Mouse (Mus musculus) left cerebral cortex, adult 18-20 months (tissue): ENCODE measurements at regions not wholly inside any gene's neighbourhood (a gene's known extent, or its start where the extent isn't known, plus 50 kb on each side); places are given as distances from the start of the nearest gene placed in this dataset.
A peak's percentile ranks its signal among the peaks of the same experiment; 100 is the strongest.
"Not testable (repeated sequence)": the region's sequence is repeated elsewhere in the genome, so short reads cannot be mapped to it uniquely, and the experiment has no call there.

Experiments used
- DNase-seq, 2 experiments: peaks; one replicate each; pipeline ENCODE4 v3.0.0; 2021 to 2022; ENCODE audit warnings: low spot score in 2 of 2, mixed read lengths in 1 of 2

DNA sequence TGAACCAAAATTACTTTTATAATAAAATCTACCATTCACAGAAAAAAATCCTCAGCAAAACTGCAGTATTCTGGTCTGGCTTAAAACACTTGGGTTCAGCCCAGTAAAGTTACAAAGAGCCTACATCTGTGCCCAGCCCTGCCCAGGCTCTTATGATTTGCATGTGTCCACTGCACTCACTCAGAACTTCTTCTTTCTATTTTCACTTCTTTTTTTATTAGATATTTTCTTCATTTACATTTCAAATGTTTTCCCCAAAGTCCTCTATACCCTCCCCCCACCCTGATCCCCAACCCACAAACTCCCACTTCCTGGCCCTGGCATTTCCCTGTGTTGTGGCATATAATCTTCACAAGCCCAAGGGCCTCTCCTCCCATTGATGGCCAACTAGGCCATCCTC lies 1442.4 kb upstream of the Tacstd2 start:
- DNase-seq, result no peak

DNA sequence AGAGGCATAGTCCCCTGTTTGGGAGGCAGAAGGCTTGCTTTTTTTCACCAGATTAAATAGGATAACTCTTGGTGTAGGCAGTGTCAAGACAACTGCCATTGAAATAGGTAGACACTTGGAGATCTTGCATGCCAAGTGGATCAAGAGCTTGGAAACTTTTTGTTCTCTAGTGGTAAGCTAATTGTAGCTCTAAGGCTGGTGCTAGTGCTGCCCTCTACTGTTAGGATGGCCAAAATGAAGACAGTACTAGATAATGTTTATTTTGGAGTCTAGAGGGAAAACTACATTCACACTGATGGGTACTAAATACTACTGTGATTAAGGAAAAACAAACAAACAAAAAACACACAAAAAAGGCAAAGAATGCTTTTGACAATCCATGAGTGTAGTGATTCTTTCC lies 1428.4 kb upstream of the Tacstd2 start:
- no peak for DNase-seq

DNA sequence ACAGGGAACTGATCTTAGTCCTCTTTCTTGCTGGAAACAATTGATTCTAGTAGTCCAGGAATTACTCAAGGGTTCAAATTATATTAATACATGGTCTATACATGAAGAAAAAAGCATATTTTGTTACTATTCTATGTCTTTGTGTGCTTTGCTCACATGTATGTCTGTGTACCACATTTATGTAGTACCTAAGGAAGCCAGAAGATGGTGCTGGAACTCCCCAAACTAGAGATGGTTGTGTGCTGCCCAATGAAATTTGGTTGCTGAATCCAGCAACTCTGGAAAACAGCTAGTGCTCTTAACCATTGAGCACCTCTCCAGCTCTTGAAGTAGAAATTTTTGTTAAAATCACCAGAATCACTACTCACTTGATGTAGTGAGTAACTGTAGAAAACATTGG lies 1402.5 kb upstream of the Tacstd2 start:
- peak in 1 of 2 experiments; percentile 3 for DNase-seq

DNA sequence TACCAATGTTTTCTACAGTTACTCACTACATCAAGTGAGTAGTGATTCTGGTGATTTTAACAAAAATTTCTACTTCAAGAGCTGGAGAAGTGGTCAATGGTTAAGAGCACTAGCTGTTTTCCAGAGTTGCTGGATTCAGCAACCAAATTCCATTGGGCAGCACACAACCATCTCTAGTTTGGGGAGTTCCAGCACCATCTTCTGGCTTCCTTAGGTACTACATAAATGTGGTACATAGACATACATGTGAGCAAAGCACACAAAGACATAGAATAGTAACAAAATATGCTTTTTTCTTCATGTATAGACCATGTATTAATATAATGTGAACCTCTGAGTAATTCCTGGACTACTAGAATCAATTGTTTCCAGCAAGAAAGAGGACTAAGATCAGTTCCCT lies 1396.3 kb upstream of the Tacstd2 start:
- not testable (repeated sequence) for DNase-seq

DNA sequence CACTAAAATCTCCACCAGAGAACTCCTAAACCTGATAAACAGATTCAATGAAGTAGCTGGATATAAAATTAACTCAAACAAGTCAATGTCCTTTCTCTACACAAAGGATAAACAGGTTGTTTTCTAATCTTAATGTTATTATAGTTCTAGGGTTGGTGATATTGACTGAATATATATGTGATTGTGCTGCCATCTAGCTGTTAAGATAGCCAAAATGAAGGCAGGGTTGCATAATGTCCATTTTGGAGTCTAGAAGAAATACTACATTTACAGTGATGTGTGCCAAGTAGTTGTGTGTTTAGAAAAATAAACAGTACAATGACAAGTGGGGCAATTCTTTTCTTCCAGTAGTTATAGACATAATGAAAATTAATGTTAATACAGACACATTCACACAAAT lies 1379.9 kb upstream of the Tacstd2 start:
- no peak for DNase-seq

DNA sequence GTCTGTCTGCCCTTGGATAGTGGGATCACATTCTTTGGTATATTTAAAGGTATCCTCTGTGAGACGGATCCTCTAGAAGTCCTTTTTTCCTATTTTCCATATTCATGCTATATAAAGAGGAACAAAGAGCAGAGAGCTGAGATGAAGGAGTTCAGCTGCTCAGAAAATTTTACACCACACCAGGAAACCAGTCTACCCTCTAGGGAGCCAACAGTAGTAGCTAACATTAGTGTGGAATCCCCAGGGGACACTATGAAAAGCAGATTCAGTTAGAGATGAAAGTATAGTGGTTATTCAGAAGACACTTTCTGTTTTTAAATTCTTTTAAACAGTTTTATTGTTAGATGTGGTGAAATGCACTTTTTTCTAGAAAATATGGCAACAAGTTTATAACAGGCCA lies 1348.5 kb upstream of the Tacstd2 start:
- no peak for DNase-seq

DNA sequence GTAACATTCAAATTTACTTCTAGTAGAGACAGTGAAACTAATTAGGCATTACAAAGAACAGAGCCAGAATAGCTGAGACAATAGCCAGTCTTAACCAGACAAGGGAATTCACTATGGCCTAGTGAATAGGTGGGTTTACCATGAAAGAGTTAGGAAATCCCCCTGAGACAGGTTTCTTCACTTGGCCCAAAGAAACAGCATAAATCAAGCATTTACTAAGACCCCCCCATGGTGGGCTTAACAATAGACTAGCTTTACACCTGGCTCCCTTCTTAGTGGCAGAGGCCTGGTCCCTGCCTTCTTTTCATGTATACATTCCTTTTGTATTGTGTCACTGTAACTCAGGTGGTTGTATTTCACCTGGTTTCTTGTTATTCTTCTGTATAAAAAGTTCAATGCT lies 1317.2 kb upstream of the Tacstd2 start:
- DNase-seq, result not testable (repeated sequence)

DNA sequence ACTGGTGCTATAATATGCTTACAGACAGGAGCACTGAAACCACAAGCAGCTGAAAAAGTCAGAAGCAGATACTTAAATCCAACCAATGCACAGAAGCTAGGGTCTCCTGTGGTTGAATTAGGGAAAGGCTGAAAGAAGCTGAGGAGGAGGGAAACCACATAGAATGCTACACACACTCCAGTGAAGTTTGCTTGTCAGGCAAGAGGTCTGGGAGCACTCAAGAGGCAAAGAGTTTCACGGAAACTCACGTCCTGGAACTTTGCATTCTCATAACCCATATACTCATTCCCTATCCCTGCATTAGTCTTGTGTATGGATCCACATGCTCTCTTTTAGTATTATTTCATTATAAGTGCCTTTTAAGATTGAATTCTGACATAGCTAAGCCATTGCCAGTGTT lies 1316.7 kb upstream of the Tacstd2 start:
- no peak for DNase-seq

DNA sequence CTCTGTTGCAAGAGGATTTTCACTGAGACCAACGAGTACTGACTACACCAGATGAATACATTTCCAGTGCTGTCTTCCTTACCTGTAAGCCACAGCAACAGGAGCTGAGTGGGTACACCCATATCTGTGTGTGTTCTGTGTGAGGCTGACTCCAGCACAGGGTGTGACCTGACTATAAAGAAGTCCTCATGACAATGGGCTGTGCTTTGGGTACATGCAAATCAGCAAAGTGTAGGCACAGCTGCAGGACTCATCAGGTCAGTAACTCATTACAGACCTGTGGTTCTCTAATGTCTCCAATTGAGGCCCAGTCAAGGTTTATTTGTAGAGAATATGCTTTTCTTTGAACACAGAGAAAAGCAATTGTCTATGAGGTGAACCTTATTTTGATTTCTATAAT lies 1299.6 kb upstream of the Tacstd2 start:
- DNase-seq, result no peak

DNA sequence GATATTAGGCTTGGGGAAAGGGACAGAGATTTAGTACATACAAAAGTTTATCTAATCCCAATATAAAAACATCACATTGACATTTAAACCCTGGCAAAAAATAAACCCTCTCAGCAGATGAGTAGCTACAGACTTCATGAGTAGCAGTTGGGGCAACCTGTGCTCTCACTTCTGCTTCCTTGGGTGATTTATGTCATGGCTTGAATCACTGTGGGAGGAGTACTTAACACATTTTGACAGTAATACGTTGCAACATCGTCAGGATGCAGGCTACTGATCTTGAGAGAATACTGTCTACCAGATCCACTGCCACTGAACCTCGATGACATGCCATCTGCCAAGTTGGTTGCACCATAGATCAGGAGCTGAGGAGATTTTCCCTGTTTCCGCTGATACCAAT lies 1299.0 kb upstream of the Tacstd2 start:
- DNase-seq, result no peak

DNA sequence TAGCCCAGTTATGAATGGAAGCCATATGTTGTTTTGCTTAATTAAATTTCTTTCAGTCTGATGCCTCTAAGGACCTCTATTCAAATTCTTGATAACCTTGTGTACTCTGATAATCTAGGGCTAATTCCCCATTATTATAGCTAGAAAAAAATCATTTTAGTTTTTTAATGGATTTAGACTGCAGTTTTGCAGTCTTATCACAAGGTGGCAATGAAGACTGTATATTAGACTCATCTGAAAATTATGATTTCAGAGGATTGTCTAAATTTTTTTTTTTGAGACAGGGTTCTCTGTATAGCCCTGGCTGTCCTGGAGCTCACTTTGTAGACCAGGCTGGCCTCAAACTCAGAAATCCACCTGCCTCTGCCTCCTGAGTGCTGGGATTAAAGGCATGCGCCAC lies 1292.9 kb upstream of the Tacstd2 start:
- not testable (repeated sequence) for DNase-seq

DNA sequence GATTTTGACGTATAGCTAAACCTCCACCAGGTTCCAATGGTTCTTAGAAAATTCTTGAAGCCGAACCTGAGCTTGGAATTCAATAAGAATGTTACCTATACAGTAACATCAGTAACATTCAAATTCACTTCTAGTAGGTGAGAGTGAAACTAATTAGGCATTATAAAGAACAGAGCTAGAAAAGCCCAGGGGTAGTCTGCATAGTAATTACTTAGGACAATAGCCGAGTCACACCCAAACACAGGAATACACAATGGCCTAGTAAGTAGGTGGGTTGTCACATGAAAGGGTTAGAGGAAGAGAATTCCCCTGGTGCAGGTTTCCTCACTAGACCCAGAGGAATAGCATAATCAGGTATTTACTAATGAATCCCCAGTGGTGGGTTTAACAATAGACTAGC lies 1277.8 kb upstream of the Tacstd2 start:
- no peak for DNase-seq

DNA sequence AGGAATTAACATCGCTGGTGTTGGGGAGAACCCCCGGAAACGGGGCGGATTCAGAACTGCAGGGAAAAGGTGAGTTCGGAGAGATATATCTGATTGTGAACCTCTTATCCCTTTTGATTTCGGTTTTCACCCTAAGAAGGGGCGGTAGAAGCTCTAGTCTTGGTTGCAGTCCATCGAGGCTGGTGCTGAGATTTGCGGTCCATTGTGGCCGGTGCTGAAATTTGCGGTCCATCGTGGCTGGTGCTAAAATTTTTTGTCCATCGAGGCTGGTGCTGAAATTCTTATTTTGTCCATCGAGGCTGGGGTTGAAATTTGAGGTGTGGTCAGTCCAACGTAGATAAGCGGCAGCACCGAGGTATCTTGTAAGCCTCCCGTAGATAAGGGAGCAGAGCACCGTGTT lies 1263.6 kb upstream of the Tacstd2 start:
- DNase-seq, result not testable (repeated sequence)

DNA sequence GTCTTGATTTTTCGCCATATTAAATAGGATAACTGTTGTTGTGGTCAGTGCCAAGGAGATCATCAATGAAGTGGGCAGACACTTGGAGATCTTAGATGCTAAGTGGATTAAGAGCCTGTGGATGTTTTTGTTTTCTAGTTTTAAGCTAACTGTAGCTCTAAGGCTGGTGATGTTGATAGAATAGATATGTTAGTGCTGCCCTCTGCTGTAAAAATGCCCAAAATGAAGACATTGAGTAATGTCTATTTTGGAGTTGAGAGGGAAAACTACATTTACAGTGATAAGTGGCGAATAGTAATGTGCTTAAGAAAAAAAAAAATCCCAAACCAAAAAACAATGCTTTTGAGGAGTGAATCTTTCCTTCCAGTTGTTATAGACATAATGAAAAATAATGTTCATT lies 1235.9 kb upstream of the Tacstd2 start:
- no peak for DNase-seq

DNA sequence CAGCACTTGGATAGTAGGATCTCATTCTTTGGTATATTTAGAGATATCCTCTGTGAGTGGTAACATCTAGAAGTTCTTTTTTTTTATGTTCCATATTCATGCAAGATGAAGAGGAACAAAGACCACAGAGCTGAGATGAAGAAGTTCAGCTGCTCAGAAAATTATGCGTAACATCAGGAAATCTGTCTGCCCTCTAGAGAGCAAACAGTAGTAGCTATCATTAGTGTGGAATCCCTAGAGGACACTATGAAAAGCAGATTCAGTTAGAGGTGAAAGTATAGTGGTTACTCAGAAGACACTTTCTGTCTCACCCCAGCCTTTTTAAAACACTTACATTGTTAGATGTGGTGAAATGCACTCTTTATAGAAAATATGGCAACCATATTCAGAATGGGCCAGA lies 1214.9 kb upstream of the Tacstd2 start:
- DNase-seq, result no peak

DNA sequence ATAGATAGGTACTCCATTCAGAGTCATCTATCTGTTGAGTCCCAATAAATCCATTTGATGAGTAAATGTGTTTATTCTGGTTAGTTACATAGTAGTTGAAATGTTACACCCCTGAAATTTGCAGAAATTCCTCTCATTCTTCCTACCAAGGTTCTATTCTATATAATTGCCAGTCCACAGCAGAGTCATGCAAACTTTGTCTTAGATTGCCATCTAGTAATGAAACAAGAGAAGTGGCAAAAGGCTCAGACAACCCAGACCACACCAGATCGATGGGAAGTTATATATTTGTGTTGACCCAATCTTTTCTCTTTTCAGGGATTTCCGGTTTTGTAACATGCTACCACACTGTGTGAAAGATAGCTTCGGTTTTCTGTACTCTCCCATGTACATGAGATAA lies 1214.1 kb upstream of the Tacstd2 start:
- DNase-seq, result no peak

DNA sequence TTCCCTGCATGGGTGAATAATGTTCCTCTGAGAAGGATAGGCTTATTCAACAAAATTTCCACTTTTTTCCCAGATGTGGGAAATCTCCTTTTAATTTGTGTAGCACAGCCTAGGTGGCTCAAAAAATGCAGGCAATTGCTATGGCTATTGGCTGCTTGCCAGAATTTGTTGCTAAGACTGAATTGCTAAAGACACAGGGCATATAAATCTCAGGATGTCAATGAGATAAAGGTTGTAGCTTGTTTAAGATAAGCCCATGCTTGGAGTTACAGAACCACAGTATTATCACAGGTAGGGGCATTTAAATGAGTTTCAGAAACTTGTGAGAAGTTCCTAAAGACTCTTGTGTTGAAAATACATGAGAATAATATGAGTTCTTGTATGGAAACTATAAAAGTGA lies 1203.0 kb upstream of the Tacstd2 start:
- DNase-seq, result no peak

DNA sequence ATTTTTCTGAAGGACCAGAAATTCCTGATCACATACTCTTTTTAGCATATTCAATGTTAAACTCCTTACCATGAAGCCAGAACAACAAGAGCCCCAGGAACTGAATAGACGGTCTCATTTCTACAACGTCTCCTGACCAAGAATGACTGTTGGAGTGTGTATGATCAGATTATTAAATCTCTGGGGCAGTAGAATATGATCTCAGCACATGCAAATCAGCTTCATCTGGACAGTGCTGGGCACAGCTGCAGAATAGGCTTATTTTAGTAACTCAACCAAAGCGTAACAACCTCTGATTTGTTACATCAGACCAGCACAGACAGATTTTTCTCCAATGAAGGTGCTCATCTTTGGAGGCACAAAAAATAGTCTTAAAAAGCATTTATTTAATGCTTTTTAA lies 1201.1 kb upstream of the Tacstd2 start:
- no peak for DNase-seq

DNA sequence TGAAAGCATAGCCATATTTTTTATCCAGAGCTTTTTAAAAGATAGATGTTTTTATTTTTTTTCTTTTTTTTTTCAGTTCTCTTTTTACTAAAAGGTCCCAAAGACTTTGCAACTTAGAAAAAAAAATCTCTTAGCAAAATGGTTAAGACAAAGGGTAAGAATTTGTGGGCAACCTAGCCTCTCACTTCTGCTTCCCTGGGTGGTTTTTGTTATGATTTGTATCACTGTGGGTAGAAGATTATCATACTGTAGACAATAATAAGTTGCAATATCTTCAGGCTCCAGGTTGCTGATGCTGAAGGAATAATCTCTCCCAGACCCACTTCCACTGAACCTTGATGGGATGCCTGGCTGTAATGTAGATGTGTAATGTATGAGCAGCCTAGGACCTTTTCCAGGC lies 1200.5 kb upstream of the Tacstd2 start:
- DNase-seq, result no peak

DNA sequence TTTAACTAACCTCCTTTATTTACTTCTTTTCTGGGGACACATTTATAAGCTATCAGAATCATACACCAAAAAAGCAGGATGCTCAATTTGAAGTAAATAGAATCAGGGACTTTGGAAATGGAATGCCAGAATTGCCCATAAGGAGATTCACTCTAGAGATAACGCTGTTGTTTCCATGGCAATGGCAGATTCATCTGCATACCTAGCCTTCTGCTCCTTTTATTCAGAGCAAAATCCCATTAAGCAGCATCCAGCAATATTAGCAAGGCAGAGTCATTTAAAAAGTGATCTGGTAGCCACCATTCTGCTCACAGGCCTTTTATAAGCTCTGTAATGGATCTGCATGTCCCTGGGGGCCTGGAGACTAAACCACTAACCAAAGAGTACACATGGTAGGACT lies 1175.5 kb upstream of the Tacstd2 start:
- not testable (repeated sequence) for DNase-seq

DNA sequence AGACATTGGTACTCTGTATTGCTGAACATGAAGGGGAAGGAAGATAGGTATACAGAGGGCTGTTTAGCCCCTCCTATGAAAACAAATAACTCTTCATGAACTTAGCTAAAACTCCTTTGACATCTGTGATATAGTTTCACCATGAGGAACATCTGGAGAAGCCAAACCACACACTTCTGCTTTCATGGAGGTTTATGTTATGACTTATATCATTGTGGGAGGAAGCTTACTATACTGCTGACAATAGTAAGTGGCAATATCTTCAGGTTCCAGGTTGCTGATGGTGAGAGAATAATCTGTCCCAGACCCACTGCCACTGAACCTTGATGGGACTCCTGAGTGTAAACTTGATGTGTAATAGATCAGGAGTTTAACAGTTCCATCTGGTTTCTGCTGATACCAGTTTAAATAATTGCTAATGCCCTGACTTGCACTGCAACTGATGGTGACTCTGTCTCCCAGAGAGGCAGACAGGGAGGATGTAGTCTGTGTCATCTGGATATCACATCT lies 1168.8 kb upstream of the Tacstd2 start:
- DNase-seq, result not testable (repeated sequence)

DNA sequence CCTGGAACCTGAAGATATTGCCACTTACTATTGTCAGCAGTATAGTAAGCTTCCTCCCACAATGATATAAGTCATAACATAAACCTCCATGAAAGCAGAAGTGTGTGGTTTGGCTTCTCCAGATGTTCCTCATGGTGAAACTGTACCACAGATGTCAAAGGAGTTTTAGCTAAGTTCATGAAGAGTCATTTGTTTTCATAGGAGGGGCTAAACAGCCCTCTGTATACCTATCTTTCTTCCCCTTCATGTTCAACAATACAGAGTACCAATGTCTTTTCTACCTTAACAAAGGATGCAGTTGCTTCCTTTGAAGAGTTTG lies 1145.2 kb upstream of the Tacstd2 start:
- DNase-seq, result not testable (repeated sequence)

DNA sequence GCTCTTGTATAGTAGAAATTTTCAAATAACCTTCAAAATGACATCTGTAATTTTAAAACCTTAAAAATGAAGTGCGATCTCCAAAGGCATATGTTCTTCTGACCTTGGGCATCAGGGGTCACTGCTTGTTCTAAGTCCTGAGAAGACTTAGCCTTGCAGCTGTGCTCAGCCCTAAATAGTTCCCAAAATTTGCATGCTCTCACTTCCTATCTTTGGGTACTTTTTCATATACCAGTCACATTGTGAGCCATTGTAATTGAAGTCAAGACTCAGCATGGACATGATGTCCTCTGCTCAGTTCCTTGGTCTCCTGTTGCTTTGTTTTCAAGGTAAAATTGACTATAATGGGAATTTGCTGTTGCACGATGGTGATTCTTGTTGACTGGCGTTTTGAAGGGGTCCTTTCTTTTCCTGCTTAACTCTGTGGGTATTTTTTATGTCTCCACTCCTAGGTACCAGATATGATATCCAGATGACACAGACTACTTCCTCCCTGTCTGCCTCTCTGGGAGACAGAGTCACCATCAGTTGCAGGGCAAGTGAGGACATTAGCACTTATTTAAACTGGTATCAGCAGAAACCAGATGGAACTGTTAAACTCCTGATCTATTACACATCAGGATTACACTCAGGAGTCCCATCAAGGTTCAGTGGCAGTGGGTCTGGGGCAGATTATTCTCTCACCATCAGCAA lies 1144.6 kb upstream of the Tacstd2 start:
- no peak for DNase-seq

DNA sequence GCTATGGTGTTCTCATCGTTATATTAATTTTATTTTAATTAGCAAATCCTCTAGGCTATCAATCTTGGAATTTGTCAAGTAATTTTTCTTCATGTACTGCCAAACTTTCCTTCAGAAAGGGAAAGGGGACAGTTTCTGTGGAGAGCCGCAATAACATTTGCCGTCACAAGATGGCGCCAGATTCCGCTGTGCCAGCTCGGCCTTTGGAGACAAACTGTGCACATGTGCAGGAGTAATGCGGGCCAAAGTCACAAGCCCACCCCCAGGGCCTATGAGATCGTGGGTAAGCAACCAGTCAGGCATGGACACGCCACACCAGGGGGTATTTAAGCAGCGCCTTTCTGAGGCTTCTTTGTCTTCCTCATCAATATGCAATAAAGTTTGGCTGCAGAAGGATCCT lies 1132.8 kb upstream of the Tacstd2 start:
- peak; percentile 11 to 35 for DNase-seq
